Mouse (Mus musculus) heart, adult 2 months (tissue): ENCODE data around the gene Tbc1d14. TPM values are rescaled to one million over a fixed set of nuclear protein-coding genes. Genes with fewer than 3 reads are reported as not detected.

Experiments used
- DNase-seq, 2 experiments: peaks; one replicate each; pipeline ENCODE4 v3.0.0; 2021
- H3K27ac ChIP-seq: fragments of 200-600 bp; 2 replicates; pipeline ENCODE4 v1.8.1; 2022
- H3K27me3 ChIP-seq: fragments of 200-500 bp; 2 replicates; pipeline ENCODE4 v1.6.1; 2012; ENCODE audit warnings: mild to moderate bottlenecking, low read length, inconsistent platforms, mixed read lengths; ENCODE audit not compliant: control insufficient read depth, insufficient read depth
- H3K36me3 ChIP-seq: fragments of 200-500 bp; 2 replicates; pipeline ENCODE4 v1.6.1; 2012; ENCODE audit warnings: low read length, inconsistent platforms; ENCODE audit not compliant: control insufficient read depth, insufficient read depth
- H3K4me1 ChIP-seq: fragments of 200-500 bp; 2 replicates; pipeline ENCODE4 v1.6.1; 2011; ENCODE audit warnings: low read length; ENCODE audit not compliant: control insufficient read depth, insufficient read depth
- H3K4me3 ChIP-seq: fragments of 200-600 bp; 2 replicates; pipeline ENCODE4 v1.8.1; 2022
- H3K79me2 ChIP-seq: fragments of 200-500 bp; replicated peaks from 2 replicates; pipeline ENCODE4 v1.6.1; 2012; ENCODE audit warnings: mild to moderate bottlenecking, inconsistent platforms, low read length, moderate library complexity, mixed read lengths; ENCODE audit not compliant: control insufficient read depth, insufficient read depth
- H3K9ac ChIP-seq: fragments of 200-500 bp; 2 replicates; pipeline ENCODE4 v1.6.1; 2012; ENCODE audit warnings: low read depth, mild to moderate bottlenecking, control low read depth, inconsistent platforms, low read length, mixed read lengths
- CTCF ChIP-seq: fragments of 200-600 bp; IDR thresholded peaks from 2 replicates; pipeline ENCODE4 v1.8.1; 2022; ENCODE audit warnings: antibody characterized with exemption, mild to moderate bottlenecking, moderate library complexity
- EP300 ChIP-seq: fragments of 200-500 bp; IDR thresholded peaks from 2 replicates; pipeline ENCODE4 v1.6.1; 2011; ENCODE audit warnings: low read depth, low read length, control low read depth; ENCODE audit not compliant: insufficient read depth
- POLR2A ChIP-seq: fragments of 200-500 bp; IDR thresholded peaks from 2 replicates; pipeline ENCODE4 v1.6.1; 2011; ENCODE audit warnings: mild to moderate bottlenecking, low read depth, low read length, control low read depth; ENCODE audit not compliant: insufficient read depth
- WGBS: fragments of 180-500 bp; shearing (Covaris S2); methylation state at CpG from one replicate; pipeline ENCODE4 v1.1.7; 2018; 5-methylcytosine and 5-hydroxymethylcytosine counted together
- intact Hi-C: fragments of 180-260 bp; cut with DNase I; formaldehyde crosslinking; loops from one replicate; pipeline ENCODE4 v1.15.1; 2025
- polyA plus RNA-seq: library from polyadenylated mRNA; depleted of rRNA; stranded (reverse); fragments of >200 nt; gene quantifications from 2 replicates; pipeline ENCODE4 v1.2.3, GENCODE M21; 2012
- total RNA-seq, 2 experiments: library from RNA; stranded (reverse); gene quantifications; 2 replicates each; pipeline ENCODE4 v1.2.3; 2021

Tbc1d14 gene
- total and polyA plus RNA-seq, 3 experiments: 11.7 to 13.0 (median 12.4) TPM

GRCm38 (mm10) chr5:36562791-36563445, 30.2 kb downstream of the Tbc1d14 start:
- intact Hi-C loops: no loop called here
- H3K4me3 ChIP-seq: no peak overlapping the region
- WGBS: 72% methylated on average over 10 of the region's 10 CpGs
- no peak overlapping the region for H3K9ac ChIP-seq
- peaks cover 11% of the 10 kb centered on the region for H3K4me1 ChIP-seq
- DNase-seq: peak in 1 of 2 experiments; percentile 75
- H3K79me2 ChIP-seq: no peaks in the 10 kb centered on the region; the same call in 1 of the 2 replicates
- peaks cover 2% of the 10 kb centered on the region for H3K36me3 ChIP-seq
- peak overlapping the region; percentile 26; the same call in 1 of the 2 replicates for H3K27ac ChIP-seq
- TF ChIP-seq EP300: no peak
- TF ChIP-seq POLR2A: no peak
- no peak for TF ChIP-seq CTCF
- no peaks in the 10 kb centered on the region for H3K27me3 ChIP-seq

GRCm38 (mm10) chr5:36561509-36561908, 31.6 kb downstream of the Tbc1d14 start:
- H3K4me1 ChIP-seq: peaks cover 11% of the 10 kb centered on the region
- no peaks in the 10 kb centered on the region; the same call in 1 of the 2 replicates for H3K79me2 ChIP-seq
- 90% methylated on average over 4 of the region's 4 CpGs for WGBS
- no peaks in the 10 kb centered on the region; the same call in 1 of the 2 replicates for H3K36me3 ChIP-seq
- no peak overlapping the region for H3K4me3 ChIP-seq
- intact Hi-C loops: no loop called here
- DNase-seq: no peak
- H3K27me3 ChIP-seq: no peaks in the 10 kb centered on the region
- H3K27ac ChIP-seq: no peak overlapping the region
- no peak overlapping the region for H3K9ac ChIP-seq
- no peak for TF ChIP-seq EP300
- no peak for TF ChIP-seq POLR2A
- no peak for TF ChIP-seq CTCF

- Histone ChIP-seq H3K4me3 (no peak overlapping the region), H3K27me3 (no peaks in the 10 kb centered on the region), H3K79me2 (no peaks in the 10 kb centered on the region; the same call in 1 of the 2 replicates), H3K4me1 (peaks cover 11% of the 10 kb centered on the region), H3K27ac (no peak overlapping the region), H3K9ac (no peak overlapping the region), H3K36me3 (no peaks in the 10 kb centered on the region; the same call in 1 of the 2 replicates)
- DNase-seq: no peak
- 77% methylated on average over 4 of the region's 4 CpGs for WGBS
- intact Hi-C loops: no loop called here
- TF ChIP-seq CTCF (no peak), EP300 (no peak), POLR2A (no peak)
Observed at GRCm38 (mm10) chr5:36560490-36560889, 32.6 kb downstream of the Tbc1d14 start.

GRCm38 (mm10) chr5:36559510-36560235, 33.4 kb downstream of the Tbc1d14 start:
- H3K79me2 ChIP-seq: no peaks in the 10 kb centered on the region; the same call in 1 of the 2 replicates
- no peak for TF ChIP-seq POLR2A
- no peak for TF ChIP-seq EP300
- no peak for TF ChIP-seq CTCF
- no peak overlapping the region for H3K4me3 ChIP-seq
- no peaks in the 10 kb centered on the region for H3K27me3 ChIP-seq
- DNase-seq: no peak
- H3K27ac ChIP-seq: no peak overlapping the region
- H3K36me3 ChIP-seq: no peaks in the 10 kb centered on the region; the same call in 1 of the 2 replicates
- H3K4me1 ChIP-seq: peaks cover 11% of the 10 kb centered on the region
- intact Hi-C loops: no loop called here
- no peak overlapping the region for H3K9ac ChIP-seq
- 80% methylated on average over 6 of the region's 6 CpGs for WGBS

GRCm38 (mm10) chr5:36559106-36559505, 34.0 kb downstream of the Tbc1d14 start:
- DNase-seq: no peak
- intact Hi-C loops: no loop called here
- no peak overlapping the region for H3K9ac ChIP-seq
- no peaks in the 10 kb centered on the region; the same call in 1 of the 2 replicates for H3K36me3 ChIP-seq
- no peaks in the 10 kb centered on the region for H3K27me3 ChIP-seq
- no peak overlapping the region for H3K4me3 ChIP-seq
- WGBS: 93% methylated on average over 5 of the region's 5 CpGs
- no peaks in the 10 kb centered on the region for H3K79me2 ChIP-seq
- peaks cover 11% of the 10 kb centered on the region for H3K4me1 ChIP-seq
- no peak overlapping the region for H3K27ac ChIP-seq
- no peak for TF ChIP-seq CTCF
- TF ChIP-seq EP300: no peak
- TF ChIP-seq POLR2A: no peak

- no peak overlapping the region for H3K4me3 ChIP-seq
- H3K9ac ChIP-seq: no peak overlapping the region
- intact Hi-C loops: no loop called here
- TF ChIP-seq CTCF (no peak), POLR2A (no peak), EP300 (no peak)
- H3K27ac ChIP-seq: no peak overlapping the region
- WGBS: 74% methylated on average over 2 of the region's 2 CpGs
- no peak for DNase-seq
- no peaks in the 10 kb centered on the region for H3K27me3 ChIP-seq
- H3K36me3 ChIP-seq: no peaks in the 10 kb centered on the region; the same call in 1 of the 2 replicates
- peaks cover 8% of the 10 kb centered on the region for H3K4me1 ChIP-seq
- no peaks in the 10 kb centered on the region for H3K79me2 ChIP-seq
Observed at GRCm38 (mm10) chr5:36558526-36558925, 34.5 kb downstream of the Tbc1d14 start.
